Mouse (Mus musculus) lung, postnatal 10 days (tissue): ENCODE measurements around the gene Timp3.
A peak's percentile ranks its signal among the peaks of the same experiment; 100 is the strongest.

Experiments used
- DNase-seq: peaks from one replicate; pipeline ENCODE4 v3.0.0; 2021

The Timp3 gene

DNA sequence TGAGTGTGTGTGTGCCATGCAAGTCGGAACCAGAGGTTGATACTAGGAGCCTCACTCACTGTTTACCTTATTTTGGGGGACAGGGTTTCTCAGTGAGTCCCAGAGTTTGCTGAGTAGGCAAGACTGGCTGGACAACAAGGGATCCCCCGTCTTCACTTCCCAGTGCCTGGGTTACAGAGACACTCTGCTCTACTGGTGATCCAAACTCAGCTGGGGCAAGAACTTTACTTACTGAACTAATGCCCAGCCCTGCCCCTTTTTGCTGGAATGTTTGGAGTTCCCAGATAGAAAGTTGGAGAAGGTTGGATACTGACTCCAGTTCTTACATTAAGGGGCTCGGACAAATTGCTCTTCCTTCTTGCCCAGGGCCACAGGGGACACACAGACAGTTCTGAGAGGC is 89.2 kb downstream of the Timp3 start:
- no peak for DNase-seq

DNA sequence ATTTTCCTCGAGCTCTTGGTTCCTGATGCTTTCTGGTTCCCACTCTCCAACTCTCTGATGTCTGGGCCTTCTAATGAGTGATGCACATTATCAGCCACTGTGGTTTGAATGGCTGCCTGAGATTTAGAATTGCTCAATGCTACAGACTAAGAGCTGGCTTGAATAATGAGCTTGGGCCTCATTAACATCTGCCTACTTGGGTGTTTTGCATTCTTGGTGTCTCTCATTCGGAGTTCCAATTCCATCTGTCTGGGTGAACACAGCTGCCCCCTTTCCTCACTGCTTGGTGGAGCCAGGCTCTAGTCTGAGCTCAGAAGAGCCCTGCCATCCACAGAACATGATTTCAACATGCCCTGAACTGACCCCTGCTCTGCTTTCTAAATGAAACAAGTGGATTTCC is 89.7 kb downstream of the Timp3 start:
- peak; percentile 19 for DNase-seq

DNA sequence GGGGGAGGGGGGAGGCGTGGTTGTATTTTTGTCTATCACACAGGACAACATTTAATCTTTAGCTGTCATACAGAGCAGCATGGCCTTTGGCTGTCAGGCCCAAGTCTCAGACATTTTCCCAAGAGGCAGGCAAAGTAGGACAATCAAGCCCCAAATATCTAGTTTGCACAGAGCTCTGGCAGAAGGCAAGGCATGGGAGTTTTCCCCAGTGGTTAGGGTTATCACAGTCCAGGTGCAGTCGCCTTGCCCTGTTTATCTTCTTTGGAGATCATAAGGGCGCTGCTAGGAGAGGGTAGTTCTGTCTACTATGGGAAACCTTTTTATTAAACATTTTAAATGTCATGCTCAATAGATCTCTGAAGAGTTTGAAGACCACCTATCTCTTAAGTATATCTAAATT is 92.2 kb downstream of the Timp3 start:
- DNase-seq: no peak

DNA sequence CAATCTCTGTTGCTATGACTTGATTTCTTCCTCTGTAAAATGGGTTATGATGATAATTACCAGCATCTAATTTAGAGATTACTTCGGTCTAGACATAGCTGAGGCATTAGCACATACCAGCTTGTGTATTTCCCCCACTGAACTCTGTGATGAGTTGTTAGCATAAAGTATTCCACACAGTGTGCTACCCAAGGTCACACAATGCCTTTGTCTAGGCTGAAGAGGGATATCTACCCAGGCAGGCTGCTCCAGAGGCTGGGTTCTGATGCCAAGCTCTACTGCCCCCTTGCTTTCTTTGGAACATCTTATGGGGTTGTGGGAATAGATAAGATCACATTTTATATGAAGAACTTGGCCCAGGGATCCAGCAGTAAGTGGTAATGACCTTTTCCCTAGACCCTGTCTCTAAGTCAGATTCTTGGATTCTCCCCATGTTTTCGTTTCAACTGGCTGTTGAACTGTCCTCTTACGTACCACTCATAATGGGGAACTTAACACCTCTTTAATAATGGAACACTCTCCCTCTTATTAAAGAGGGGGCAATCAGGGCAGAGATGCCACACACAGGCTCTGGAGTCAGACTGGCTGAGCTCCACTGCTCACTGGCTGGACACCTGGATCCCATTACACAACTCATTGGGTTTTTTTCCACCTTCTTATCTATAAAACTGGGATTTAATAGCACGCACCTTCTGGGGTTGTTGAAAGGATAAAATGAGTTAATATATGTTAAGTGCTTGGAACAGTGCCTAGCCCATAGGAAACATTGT is 97.6 kb downstream of the Timp3 start:
- DNase-seq: no peak

DNA sequence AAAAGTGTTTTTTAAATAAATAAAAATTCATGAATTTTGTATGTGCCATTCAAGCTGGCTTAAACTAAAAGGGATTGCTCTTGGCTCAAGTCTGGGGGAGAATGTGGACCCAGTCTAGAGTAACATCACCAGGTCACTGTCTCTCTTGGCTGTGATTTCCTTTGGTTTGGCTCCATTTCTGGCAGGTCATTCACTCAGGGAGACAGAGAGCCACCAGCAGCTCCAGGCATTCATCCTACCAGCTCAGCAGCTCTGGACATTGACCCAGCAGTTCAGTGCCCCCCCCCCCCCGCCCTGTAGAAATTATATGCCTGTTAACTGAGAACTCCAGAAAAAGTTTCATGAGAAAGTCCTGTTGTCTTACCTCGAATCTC is 98.2 kb downstream of the Timp3 start:
- no peak for DNase-seq
